Mouse (Mus musculus) lung, adult 18-20 months (tissue): Measurements from ENCODE around the gene Cand1.

Source experiments
- DNase-seq, 2 experiments: peaks; one replicate each; pipeline ENCODE4 v3.0.0; 2022; ENCODE audit warnings: mixed read lengths in 2 of 2

Gene Cand1

DNA sequence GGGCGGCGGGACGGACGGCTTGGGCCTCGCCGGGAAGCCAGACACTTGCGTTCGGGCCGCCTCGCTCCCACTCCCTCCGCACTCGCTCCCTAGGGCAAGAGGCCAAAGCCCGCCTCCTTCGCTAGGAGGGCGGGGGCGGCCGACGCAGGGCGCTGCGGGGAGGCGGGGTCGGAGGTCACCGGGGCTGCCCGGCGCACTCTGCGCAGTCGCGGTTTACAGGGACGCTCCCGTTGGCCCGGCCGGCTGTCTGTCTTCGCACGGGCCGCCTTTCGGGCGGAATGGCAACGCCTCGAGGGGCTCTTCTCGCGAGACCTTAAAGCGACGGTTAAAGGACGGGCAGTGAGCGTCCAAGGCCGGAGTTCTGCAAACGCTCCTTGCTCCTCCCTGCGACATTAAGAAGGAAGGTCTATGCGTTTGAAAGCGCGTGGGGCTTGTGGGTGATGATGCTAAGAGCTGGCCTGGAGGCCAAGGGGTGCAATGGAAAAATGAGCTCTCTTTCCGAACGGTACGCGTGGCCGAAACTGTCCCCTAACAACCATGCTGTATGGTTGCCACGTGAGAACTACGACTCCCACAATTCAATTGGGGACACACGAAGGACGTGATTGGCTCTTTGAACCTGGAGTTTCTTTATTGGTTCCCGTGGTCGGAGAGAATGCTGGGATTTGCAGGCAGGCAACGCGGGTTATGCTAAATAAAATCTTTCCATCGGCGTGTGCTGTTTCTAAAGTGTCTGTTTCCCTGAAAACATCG, at the start of gene Cand1:
Cand1 (minus strand) TSS at position 87 of the 753 bp plus-strand sequence.
- peak; percentile 98 to 99 for DNase-seq

DNA sequence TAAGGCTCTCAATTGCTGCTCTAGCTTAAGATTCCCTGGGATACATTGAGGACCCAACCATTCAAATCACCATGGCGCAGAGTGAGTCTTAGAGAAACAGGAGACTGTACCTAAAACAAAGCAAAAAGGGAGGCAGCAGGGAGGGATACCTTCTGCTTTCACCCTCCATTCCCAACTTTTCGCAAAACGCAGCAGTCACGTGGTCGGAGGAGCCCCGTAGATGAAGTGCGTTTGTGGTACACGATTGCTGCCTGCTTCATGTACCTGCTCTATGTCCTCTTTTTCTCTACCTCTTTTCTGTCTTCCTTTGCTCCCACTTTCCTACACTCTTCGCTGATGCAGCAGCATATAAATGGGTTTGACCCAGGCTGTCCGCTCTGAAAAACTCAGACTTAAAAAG, 39.0 kb upstream of the Cand1 start:
- DNase-seq = no peak

DNA sequence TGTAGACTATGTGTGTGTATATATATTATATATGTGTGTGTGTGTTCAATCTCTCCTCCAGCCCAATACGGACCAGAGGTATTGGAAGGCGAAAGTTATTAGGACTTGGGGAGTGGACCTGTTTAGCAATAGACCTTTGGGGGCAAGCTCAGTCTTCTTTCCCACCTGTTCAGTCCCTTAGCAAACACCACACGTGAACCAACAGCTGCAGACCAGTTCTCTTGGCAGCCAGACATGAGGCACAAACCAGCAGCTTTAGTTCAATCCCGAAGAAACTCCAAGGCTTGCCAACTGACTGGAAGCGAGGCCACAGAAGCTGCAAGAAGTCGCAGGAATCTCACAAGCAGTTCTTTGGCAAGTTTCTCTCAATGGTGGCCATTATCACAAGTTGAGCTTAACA, 34.5 kb upstream of the Cand1 start:
- no peak for DNase-seq

DNA sequence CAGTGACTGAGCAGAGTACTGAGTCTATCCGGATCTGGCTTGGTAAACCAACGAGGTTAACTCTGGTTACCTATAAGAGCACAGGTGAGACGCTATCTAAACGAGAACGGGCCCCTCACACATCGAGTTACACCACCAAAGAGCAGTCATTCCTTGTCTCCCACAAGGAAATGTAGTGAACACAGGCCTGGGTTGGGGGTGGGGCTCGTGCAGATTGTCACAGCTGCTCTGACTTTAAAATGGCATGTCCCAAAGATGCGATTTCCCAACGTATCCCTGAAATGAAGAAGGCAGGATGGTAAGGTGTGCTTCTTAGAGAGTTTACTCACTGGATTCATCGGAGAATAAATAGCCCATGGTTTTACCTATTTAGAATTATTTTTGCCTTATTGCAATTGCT, 32.7 kb upstream of the Cand1 start:
- DNase-seq = no peak

DNA sequence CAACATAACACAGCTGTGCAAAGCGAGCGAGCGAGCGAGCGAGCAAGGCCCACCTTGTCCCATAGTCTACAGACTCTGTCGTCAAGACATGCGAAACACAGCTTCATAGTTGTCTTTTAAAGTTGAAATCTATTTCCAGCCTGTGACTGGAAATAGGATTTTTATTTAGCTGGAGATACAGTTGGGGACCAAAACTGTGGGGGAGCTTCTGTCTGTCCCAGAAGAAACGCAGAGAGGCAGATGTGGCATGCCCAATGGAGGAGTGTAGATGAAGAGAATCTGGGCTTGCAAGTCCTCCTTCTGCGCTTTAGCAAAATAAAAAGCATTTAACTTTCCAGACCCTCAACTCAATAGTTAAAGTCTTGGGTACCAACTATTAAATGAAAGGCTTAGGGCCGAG, 32.1 kb upstream of the Cand1 start:
- DNase-seq = no peak

DNA sequence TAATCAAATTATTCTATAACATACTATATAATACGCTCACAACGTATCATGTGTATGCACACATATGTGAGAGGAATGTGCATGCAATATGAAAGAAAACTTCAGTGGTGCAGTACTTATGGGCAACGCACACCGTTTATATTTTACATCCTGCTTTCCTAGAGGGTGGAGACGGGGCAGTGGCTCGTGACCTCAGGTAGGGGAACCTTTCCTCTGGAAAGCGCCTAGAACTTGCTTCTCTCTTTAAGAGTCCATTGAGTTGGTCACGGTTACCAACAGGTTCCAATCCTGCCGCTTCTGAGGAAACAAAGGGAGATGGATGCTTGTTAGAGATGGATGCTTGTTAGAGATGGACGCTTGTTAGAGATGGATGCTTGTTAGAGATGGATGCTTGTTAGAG, 31.2 kb upstream of the Cand1 start:
- DNase-seq = no peak

DNA sequence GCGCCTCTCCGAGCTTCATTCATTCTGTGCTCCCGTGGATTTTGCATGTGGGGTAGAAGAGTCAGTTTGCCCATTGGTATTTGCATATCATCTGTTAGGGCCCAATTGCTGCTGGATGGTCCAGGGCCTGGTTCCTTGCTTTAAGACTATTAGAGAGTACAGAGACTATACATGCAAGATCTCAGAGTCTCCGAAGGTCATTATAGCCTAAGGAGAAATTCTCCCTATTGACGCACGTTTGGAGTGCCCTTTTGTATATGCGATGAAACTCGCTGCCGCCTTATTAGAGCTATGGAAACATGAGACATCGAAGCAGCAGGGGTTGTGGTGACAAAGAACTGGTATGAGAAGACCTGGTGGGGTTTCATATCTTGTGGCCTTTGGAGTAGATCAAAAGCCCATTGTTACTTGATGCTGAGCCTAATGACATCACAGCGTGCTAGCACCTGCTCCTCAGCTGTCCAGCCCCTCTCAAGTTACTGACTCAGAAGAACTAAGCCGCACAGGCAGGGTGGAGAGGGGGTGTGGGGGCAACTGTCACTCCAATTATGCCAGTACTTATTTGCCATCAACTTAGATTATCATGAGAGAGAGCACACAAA, 30.6 kb upstream of the Cand1 start:
- no peak for DNase-seq

DNA sequence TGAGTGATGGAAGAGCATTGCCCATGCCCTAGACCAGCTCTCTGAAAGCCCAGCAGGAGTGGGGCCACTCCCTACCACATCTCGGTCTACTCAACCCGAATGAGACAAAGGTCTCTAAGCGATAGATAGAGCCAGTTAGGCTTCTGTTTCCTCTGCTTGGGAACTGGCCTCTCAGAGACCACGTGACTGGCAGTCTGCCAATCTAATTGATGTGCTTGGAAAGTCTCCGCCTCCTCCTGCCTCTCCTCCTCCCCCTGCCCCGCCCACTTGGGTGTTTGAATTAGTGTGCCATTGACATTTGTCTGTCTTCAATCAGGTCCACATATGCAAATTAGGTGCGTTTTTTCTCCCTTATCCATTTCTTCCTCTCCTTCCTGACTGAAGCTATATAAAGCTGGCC, 24.9 kb upstream of the Cand1 start:
- no peak for DNase-seq

DNA sequence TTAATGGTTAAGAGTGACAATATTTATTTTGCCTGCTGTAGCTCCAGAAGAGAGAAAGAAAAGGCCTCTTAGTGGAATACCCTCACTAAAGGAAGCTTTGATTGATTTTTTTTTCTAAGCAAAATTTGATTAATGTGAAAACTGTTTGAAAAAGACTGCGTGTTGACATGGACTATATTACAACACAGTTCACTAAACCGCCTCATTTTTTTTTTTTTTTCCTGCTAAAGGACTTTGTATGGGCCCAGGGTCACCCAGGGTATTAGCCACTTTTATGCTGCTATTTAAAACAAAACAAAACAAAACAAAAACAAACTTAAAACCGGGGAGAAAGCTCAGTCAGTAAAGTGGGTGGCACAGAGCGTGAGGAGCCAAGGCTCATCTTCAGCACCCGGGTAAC, 23.0 kb upstream of the Cand1 start:
- DNase-seq = no peak

DNA sequence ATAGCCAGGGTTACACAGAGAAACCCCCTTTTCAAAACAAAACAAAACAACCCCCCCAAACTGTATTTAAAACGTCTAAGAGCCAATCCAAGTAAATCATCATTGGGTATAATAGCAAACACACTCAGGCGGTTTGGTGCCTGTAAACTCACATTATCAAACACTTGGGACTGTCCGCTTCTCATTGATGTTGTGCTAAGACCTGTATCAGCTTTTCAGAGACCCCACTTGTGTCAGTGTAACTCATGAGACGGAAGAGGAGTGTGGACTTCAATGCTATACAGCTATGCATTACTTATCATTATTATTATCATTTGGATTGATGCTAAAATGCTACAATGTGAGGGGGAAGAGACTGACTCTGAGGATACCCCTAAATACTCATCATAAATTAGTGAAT, 18.0 kb upstream of the Cand1 start:
- no peak for DNase-seq

DNA sequence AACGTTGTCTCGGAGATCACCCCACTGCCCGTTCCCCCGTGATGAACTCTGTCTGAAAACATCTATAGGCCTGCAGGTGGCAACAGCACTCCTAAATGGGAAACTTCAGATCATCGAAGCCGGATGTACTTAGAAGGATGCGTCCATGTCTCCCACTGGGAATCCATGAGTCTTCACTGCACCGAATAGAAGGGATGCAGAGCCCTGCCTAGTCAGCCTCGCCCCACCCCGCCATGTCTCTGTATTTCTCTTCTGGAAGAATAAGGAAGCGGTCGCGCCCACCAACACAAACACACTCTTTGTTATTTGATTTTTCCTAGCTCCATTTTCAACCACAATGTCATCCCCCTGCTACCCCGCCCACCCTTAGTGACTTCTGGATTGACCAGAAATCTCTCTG, 4.3 kb upstream of the Cand1 start:
- no peak for DNase-seq

DNA sequence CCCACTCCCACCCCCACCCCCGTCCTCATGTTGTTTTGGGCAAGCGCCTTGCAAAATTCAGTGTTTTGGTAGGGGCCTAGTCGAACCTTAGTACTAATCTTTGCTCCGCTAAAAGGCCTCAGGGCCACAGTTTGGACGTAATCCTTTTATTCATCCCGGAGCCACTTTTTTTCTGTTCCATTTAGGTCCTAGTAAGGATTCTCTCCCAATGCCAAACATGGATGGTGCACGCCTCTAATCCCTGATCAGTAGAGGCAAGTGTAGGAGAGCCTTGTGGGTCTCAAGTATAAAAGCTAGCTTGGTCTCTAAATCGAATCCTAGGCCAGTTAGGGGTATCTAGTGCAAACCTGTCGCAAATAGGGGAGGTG, 851 bp upstream of the Cand1 start:
- DNase-seq = no peak

DNA sequence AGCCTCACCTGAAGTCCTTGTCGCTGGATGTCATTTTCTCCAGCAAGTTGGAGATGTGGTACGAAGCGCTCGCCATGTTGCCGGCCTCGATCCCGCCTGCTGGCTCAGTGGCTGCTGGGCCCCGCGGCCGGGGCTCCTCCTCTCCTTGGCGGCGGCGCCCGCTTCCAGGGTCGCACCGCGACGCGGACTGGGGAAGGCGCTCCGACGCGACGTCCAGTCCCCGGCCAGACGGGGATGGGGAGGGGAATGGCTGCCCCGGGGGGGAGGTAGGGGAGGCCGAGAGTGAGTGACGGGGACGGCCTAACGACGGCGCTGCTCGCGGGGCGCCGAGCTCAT, 254 bp downstream of the Cand1 start:
- no peak for DNase-seq

DNA sequence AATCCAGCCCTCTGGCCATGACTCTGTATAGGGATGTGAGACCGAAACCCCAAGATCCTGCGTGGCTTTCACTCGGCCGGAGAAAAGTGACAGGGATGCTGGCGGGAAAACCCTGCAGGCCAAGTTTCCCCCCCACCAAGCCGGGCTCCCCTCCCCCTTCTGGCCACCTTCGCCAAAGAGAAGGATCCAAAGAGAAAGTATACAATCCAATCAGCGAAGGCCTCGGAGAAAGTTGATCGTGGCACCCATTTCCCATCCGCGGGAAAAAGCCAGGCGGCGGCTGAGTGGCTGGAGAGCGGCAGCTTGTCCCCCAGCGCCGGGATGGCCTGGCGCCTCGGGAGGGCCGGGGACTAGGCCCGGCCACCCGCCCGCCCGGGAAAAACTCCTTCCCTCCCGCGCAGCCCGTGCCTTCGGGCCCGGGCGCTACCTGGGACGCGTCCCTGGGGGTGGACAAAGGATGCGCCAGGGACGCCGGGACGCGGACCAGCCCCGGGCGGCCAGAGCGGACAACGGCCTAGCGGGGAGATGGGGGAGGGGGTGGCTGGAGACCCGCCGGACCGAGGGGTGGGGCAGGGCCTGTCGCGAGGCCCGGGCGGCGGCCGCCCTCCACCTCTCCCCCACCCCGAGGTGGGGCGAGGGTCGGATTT, 747 bp downstream of the Cand1 start:
- peak; percentile 26 to 31 for DNase-seq

DNA sequence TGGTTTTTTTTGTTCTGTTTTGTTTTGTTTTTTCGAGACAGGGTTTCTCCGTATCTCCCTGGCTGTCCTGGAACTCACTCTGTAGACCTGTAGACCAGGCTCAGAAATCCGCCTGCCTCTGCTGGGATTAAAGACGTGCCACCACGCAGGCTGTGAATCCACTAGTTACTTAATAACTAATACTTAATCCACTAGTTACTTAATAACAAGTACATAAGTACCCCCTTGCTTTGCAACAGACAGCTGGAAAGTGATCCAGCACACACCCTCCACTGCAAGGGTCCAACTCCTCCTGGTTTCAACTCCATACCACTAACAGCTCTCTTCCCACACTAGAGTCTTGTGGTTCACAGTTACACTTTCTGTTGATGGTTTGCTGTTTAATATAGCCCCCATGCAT, 8.3 kb downstream of the Cand1 start:
- no peak for DNase-seq

DNA sequence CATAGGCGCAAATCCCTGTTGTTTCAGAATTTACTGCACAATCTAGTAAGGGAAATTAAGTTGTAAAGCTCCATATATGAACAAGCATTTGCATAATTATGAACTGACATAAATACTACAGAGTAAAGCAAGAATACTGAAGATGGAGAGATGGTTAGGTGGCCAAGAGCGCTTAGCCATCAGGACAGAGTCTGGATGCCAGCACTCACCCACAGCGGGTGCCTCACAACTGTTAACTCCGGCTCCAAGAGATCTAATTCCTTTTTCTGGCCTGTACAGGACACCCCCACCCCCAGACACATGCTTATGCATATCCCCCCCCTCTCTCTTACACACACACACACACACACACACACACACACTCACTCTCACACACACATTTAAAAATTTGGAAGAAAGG, 9.2 kb downstream of the Cand1 start:
- DNase-seq = no peak

DNA sequence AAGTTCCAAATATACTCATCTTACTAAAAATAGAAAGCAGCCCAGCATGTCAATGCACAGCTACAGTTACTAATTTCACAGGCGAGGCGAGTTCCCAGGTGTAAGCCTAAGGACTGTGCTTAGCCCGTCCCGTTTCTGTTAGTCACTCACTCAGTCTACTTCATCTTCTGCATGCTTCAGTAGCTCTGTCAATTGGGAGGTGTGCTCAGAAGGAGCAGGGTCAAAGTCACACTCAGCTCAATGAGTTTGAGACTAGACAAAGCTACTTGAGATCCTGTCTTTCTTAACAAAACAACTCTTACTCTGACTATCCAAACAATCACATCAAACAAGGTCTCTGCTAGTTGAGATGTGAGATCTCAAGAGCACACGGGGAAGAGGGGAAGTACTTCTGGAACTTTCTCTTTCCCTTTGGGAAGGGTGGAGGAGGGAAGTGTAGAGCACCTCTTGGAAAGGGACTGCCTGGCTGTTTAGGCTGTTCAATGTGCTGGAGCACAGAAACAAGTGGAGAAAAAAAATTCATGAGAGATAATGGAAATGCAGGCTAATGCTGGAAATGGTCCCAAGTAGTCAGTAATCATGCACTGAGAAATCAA, 9.7 kb downstream of the Cand1 start:
- DNase-seq = peak in 1 of 2 experiments; percentile 24

DNA sequence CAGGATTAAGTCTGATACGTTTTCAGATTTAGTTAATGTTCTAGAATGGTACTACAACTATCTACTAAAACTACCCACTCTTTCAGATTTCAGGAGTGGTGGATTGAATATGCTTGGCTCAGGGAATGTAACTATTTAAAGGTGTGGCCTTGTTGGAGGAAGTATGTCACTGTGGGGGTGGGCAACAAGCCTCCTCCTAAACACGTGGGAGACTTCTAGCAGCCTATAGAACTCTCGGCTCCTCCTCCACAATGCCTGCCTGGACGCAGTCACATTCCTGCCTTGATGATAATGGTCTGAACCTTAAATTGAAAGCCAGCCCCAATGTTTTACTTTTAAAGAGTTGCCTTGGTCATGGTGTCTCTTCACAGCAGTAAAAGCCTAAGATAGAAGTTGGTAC, 16.2 kb downstream of the Cand1 start:
- no peak for DNase-seq

DNA sequence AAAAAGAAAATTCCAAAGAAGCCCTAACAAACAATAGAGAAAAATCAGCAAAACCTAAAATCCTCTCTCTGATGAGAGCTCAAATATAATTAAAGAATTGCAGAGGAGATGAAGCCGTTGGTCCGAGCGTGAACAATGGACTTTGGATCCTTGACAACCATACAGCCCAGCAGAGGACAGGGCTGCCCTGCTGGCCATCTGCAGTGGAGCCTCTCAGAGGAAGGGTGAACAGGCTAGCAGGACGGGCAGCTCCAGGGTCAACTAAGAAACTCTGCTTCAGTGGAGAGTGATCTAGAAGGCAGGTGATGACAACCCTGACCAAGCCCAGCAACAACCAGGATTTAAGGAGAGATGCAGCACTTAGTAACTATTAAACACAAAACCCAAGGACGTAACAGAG, 18.2 kb downstream of the Cand1 start:
- DNase-seq = no peak

DNA sequence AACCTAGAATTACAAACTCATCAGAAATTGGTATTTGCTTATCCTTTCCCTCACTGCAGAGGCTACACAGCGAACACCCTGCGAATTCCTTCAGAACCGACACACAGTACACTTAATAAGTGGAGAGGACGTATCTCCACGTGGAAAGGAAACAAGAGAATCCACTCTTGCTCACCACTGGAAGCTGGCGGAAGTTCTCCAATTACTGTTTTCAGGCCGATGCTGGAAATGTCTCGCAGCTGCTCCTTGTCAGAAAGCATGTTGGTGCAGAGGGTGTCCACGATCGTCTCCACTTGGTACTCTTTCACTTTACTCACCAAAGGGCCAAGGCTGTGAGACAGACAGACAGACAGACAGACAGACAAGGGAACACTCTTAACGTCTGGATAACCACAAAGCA, 20.4 kb downstream of the Cand1 start:
- DNase-seq = peak in 1 of 2 experiments; percentile 9

DNA sequence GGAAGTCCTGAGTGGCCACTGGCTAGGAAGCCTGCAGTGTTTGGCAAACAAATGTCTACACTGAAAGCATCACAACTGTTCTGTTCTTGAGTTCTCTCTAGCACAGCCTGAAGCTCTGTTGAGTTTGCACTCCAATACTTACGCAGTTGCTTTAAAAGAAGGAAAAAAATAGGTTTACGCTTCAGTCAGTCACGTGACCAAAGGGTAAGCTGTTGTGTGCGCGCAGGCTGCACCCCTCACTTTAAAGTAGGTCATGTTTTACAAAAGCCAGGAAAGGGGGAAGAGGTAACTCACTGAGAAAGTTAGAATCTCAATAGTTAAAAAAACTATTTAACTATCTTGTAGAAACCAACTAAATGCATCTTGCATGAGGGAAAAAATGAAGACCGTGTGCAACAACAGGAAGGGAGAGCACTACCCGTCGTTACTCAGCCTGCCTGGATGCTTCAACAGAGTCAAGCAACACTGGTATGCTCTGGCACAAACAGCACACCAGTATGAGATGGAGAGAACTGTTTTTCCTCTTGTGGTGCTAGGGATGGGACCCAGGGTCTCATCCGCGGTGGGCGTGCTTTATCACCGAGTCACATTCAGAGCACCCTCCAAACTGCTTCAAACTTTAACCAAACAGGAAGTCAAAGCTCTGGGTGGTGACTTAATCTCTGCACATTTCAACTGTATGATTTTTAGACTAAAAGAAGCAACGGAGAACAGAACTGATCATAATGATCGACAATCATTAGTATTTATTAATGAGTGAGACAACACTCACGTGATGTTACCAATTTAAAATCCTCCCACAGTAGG, 21.4 kb downstream of the Cand1 start:
- no peak for DNase-seq

DNA sequence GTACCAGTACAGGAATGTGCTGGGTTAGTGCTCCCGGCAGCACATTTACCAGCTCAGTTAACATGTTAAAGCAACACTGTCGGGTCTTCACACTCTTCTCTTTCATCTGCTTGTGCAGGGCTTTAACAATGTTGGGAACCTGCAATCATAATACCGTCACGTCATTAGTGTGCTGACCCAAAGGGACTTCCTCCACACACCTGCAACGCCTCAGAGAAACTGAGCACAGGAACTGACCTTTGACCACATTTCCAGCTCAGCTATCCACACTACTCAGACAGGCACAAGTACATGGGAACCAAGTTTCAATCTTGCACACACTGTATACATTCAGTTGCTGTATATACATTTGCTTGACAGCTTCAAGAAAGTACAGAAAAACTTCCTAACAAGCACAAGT, 27.4 kb downstream of the Cand1 start:
- no peak for DNase-seq

DNA sequence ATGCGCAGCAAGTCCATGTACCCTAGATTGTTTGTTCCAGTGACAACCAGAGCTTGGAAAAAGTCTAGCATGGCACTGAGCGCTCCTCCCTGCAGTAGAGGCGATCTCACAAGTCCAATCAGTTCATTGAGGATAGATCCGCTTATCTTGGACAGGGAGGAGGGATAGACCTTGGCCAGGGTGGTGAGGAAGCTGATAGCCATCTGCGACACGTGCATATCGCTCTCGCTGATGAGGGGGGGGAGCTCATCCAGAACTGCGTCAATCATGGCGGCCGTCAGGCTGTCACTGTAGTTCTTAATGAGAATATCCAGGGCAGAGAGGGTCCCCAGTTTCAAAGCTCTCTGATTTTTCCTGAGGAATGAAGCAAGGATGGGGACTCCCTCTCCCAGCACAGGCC, 28.6 kb downstream of the Cand1 start:
- DNase-seq = no peak
